Comparison of ENCODE assay signal across 33 mouse cellular contexts in the genomic region with DNA sequence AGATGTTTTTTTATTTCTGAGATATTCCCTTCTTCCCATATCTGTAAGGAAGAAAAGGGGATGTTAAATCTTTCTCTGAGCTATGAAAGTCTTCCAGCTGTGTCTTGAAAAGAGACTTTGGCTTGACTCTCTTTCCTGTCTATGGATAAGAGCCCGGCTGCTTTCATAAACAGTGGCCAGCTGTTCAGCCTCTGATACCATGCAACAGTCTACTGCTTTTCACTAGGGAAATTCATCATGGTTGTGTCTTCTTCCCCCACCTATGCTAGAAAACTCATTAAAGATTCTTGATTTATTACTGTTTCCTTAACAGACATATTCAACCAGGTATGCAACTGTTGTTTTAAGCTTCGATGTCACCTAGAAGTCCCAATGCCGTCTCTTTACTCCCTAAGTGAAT.
DNase-seq lines count a peak whose midpoint lies in the region; ATAC-seq and TF ChIP-seq lines count a peak whose summit lies in the region.
"Had no signal": no experiment of that assay in that cellular context is flagged by ENCODE, and none has a peak within 500 bp of the region (broad histone marks: within the 10 kb centered on the region; RNA-seq: fewer than 3 reads in every experiment).

No protein-coding gene starts in this region.

- no peak for TF ChIP-seq CTCF in lung, postnatal 0 days (IDR thresholded peaks at IDR 0.05)

- H3K4me3 ChIP-seq in lung, postnatal 0 days (ENCODE audit: low read depth, low read length): no peak overlapping the region
- H3K4me3 ChIP-seq: embryonic facial prominence, embryonic 10.5 days; embryonic facial prominence, embryonic 15.5 days; forebrain, embryonic 12.5 days; heart, embryonic 12.5 days; hindbrain, embryonic 13.5 days; limb, embryonic 10.5 days; limb, embryonic 15.5 days; liver, embryonic 13.5 days; midbrain, embryonic 10.5 days; midbrain, embryonic 15.5 days; neural tube, embryonic 15.5 days; stomach, embryonic 15.5 days had no signal

- no peak overlapping the region for H3K4me2 ChIP-seq in lung, postnatal 0 days (replicated peaks; ENCODE audit: low read depth, low read length)
- H3K4me2 ChIP-seq: embryonic facial prominence, embryonic 15.5 days; forebrain, embryonic 12.5 days; heart, embryonic 12.5 days; hindbrain, embryonic 13.5 days; limb, embryonic 15.5 days; liver, embryonic 13.5 days; midbrain, embryonic 15.5 days; neural tube, embryonic 15.5 days; stomach, embryonic 15.5 days had no signal

- H3K36me3 ChIP-seq in lung, postnatal 0 days (ENCODE audit: insufficient read depth, low read length): no peaks in the 10 kb centered on the region
- H3K36me3 ChIP-seq: embryonic facial prominence, embryonic 10.5 days; embryonic facial prominence, embryonic 15.5 days; forebrain, embryonic 12.5 days; heart, embryonic 12.5 days; hindbrain, embryonic 13.5 days; limb, embryonic 10.5 days; limb, embryonic 15.5 days; liver, embryonic 13.5 days; midbrain, embryonic 10.5 days; midbrain, embryonic 15.5 days; neural tube, embryonic 15.5 days; stomach, embryonic 15.5 days had no signal

- DNase-seq in embryo, embryonic 11 days: peak; percentile 26
- DNase-seq in embryo, embryonic 10.5 days (ENCODE audit: low spot score): no peak
- peak; percentile 36 to 40 for DNase-seq in heart, postnatal 10 days
- DNase-seq in heart, postnatal 4 days: no peak
- DNase-seq in kidney, postnatal 10 days: peak; percentile 31
- no peak for DNase-seq in kidney, postnatal 14 days
- DNase-seq in lung, postnatal 0 days (ENCODE audit: low spot score): peak; percentile 39
- no peak for DNase-seq in lung, postnatal 10 days
- DNase-seq: adrenal gland, adult 2 months; adrenal gland, postnatal 36 days; cerebellum, adult 18-20 months; cerebellum, postnatal 10 days; forebrain, postnatal 0 days; layer of hippocampus, adult 9-11 months; liver, embryonic 13.5 days; lung, adult 18-20 months; retina, postnatal 1 day; right cerebral cortex, postnatal 14 days; thymus, postnatal 14 days had no signal

- H3K9ac ChIP-seq in lung, postnatal 0 days (replicated peaks; ENCODE audit: low read depth): no peak overlapping the region
- H3K9ac ChIP-seq: embryonic facial prominence, embryonic 15.5 days; forebrain, embryonic 12.5 days; forebrain, postnatal 0 days; heart, embryonic 12.5 days; hindbrain, embryonic 13.5 days; limb, embryonic 15.5 days; liver, embryonic 13.5 days; midbrain, embryonic 15.5 days; neural tube, embryonic 15.5 days; stomach, embryonic 15.5 days had no signal

- H3K4me1 ChIP-seq in lung, postnatal 0 days (ENCODE audit: insufficient read depth, low read depth, low read length): no peaks in the 10 kb centered on the region
- H3K4me1 ChIP-seq: liver, embryonic 13.5 days had no signal

- TF ChIP-seq EP300 in lung, postnatal 0 days (IDR thresholded peaks at IDR 0.05): no peak

- intact Hi-C loops in heart, postnatal 10 days (cut with DNase I): no loop called here

- WGBS in lung, postnatal 0 days: 56% methylated on average over 3 of the region's 3 CpGs

- no peaks in the 10 kb centered on the region for H3K27me3 ChIP-seq in lung, postnatal 0 days (replicated peaks; ENCODE audit: insufficient read depth, low read length)
- H3K27me3 ChIP-seq: CH12.LX; embryonic facial prominence, embryonic 15.5 days; forebrain, embryonic 12.5 days; heart, embryonic 12.5 days; hindbrain, embryonic 13.5 days; limb, embryonic 15.5 days; liver, embryonic 13.5 days; midbrain, embryonic 15.5 days; neural tube, embryonic 15.5 days; stomach, embryonic 15.5 days had no signal

- ATAC-seq in lung, postnatal 0 days: no peak
- ATAC-seq: activated CD4-positive, CD25-positive, alpha-beta regulatory T cell, adult 4 months; forebrain, postnatal 0 days; intestine, embryonic 16.5 days; midbrain, embryonic 15.5 days had no signal

- no peak overlapping the region for H3K27ac ChIP-seq in lung, postnatal 0 days (ENCODE audit: low read length)
- H3K27ac ChIP-seq: embryonic facial prominence, embryonic 10.5 days; embryonic facial prominence, embryonic 15.5 days; forebrain, embryonic 12.5 days; hindbrain, embryonic 13.5 days; limb, embryonic 10.5 days; limb, embryonic 15.5 days; liver, embryonic 13.5 days; midbrain, embryonic 10.5 days; midbrain, embryonic 15.5 days; neural tube, embryonic 15.5 days; stomach, embryonic 15.5 days had no signal

- H3K9me3 ChIP-seq in lung, postnatal 0 days (ENCODE audit: low read length): no peaks in the 10 kb centered on the region
- H3K9me3 ChIP-seq: embryonic facial prominence, embryonic 10.5 days; embryonic facial prominence, embryonic 15.5 days; forebrain, embryonic 12.5 days; heart, embryonic 12.5 days; hindbrain, embryonic 13.5 days; limb, embryonic 10.5 days; limb, embryonic 15.5 days; liver, embryonic 13.5 days; midbrain, embryonic 10.5 days; midbrain, embryonic 15.5 days; neural tube, embryonic 15.5 days; stomach, embryonic 15.5 days had no signal

Comparison
In these comparisons a context has a peak if more than half of its experiments do, and no peak if none do; other contexts are left out.
1. DNase-seq: peak in embryo, embryonic 11 days (single experiment), heart, postnatal 10 days (2 of 2), kidney, postnatal 10 days (single experiment) and lung, postnatal 0 days (single experiment); none in embryo, embryonic 10.5 days (single experiment), heart, postnatal 4 days (single experiment), kidney, postnatal 14 days (single experiment) and lung, postnatal 10 days (single experiment).